Mouse (Mus musculus): ENCODE measurements around the gene Itpa. TPM values are rescaled to one million over a fixed set of nuclear protein-coding genes. Genes with fewer than 3 reads are reported as not detected.

The Itpa gene
- 22.1 TPM for polyA plus RNA-seq (2017; shearing (Covaris generic))

DNA sequence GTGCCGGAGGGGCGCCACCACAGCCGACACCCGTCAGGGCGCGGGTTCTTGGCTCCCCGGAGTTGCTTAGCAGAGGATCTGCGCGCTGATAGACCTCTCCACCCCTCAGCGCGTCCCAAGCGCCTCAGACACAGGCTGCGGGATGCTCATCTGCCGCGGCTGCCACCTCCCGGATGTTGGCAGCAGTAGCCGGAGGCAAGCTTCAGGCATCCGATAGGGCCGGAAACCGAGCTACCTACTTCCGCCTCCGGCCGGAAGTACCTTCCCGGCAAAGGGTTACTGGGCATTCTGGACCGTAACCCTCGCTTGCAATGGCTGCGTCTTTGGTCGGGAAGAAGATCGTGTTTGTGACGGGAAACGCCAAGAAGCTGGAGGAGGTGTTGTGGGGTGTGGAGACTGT is at the start of gene Itpa:
Gene Itpa (plus strand): TSS at position 52 of the 400 bp plus-strand sequence.

DNA sequence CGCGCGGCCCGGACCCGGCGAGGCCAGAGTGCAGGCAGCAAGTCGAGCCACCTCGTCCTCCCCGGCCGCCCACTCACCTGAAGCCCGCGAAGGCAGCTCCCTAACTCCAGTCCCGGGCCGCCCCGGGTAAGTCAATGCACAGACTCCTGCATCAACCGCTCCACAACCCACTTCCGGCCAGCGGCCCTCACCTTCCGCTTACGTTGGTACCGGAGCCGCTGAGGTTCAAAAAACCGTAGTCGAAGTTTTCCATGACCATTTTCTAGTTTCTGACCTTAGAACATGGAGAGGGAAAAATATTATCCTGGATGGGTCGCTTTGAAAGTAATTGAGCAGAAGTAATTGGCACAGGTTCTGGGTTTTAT is 37.6 kb upstream of the Itpa start, which contains the start of the genes Fastkd5 and Ubox5:
Gene Fastkd5 (minus strand): TSS at position 189 of the 365 bp plus-strand sequence.
Gene Ubox5 (minus strand): TSS at position 200 of the 365 bp plus-strand sequence.

DNA sequence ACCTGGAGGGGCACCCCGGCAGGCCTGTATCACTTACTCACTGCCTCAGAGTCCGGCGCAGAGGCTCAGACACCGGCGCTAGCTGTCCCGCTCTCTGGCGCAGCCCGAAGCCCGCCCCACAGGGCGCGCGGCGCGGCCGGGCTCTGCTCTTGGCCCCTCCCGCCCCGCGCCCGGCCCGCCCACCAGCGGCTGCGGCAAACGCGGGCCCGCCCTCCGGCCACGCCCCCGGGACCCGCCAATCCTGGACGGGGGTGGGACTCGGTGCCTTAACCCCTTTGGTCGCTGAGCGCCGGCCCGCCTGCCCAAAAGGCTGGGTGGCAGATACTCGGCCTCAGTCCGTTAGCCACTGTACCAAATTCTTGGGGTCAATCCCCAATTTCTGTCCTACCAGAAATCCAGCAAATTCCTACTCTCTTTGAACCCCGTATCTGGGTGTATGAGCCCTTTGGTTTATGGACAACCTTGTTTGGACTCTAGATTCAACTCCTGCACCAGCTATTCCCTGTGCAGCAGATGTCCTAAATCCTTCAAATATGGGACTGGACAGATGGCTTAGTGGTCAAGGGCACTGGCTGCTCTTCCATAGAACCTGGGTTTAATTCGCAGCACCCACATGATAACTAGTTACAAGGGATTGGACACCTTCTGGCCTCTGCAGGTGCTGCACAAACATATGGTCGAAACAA is 24.6 kb upstream of the Itpa start, which contains the start of gene Lzts3:
Gene Lzts3 (minus strand): TSS at position 120 of the 686 bp plus-strand sequence.

DNA sequence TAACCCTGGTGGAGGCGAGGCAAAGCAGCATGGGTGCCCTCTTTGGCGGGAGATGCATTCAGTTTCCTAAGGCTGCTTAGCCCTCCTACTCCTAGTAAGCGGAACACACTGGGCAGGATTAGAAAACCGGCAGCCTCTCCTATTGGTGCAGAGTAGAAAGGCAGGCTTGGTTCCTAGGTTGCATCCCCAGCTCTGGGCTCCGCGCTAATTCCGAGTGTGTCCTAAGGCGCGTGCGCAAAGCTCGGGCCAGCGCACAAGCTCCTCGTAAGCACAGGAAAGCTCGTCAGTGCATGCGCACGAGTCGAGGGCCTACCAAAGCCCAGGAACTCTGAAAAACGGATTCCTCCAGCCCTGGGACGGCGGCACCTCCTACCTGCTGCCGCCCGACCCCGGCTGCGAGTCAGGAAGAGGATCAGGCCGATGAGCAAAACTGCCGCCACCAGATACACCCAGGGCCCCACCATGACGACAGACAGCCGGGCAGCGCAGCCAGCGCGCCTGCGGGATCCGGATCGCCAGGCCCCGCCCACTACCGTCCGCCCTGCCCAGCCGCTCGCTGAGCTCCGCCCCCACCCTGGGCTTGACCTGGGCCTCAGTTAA is 3.2 kb upstream of the Itpa start, which contains the start of gene Ddrgk1:
Gene Ddrgk1 (minus strand): TSS at position 558 of the 600 bp plus-strand sequence.

DNA sequence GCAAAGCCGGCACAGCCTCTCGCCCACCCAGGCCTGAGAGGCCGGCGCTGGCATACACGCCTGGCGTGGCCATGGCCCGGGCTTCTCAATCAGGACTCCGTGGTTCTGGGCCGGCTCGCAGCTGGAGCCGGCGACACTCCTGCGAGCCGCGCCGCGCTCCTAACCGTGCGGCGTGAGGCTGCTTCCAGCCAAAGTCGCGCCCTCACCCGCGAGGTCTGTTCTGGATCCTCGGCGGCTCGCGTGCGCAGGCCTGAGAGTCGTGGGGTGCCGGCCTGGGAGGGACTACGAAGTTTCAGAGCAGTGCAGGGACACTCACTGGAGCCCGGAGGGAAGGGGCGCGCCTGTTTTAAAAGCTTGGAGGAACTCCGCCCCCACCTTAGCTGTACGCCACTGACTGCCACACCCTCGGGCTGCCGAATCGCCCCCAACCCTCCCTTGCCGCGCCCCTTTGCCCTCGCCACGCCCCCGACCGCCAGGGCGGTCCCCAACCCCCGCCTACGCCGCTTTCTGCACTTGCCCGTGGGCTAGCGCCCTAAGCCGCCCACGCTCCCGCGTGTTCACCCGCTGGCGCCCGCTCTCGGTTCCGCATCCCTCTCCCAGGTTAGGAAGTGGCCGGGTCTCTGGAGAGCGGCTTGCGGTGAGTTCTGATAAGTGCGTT is 29.9 kb downstream of the Itpa start, which contains the start of gene Slc4a11:
Gene Slc4a11 (minus strand): TSS at position 367 of the 658 bp plus-strand sequence.

Other genes starting within 250 kb of the Itpa start
- 306 TPM for gene Vps16, start 243.3 kb upstream of the Itpa start, polyA plus RNA-seq (2017; shearing (Covaris generic))
- 14.7 TPM for gene Pced1a, start 242.9 kb upstream of the Itpa start, polyA plus RNA-seq (2017; shearing (Covaris generic))
- gene Ptpra, start 217.3 kb upstream of the Itpa start, polyA plus RNA-seq (2017; shearing (Covaris generic)) = 175 TPM
- gene Mrps26, start 103.9 kb upstream of the Itpa start, polyA plus RNA-seq (2017; shearing (Covaris generic)) = 77.1 TPM
- gene Oxt, start 91.4 kb upstream of the Itpa start, polyA plus RNA-seq (2017; shearing (Covaris generic)) = not detected
- gene Avp, start 85.1 kb upstream of the Itpa start, polyA plus RNA-seq (2017; shearing (Covaris generic)) = not detected
- gene Fastkd5, start 37.6 kb upstream of the Itpa start, polyA plus RNA-seq (2017; shearing (Covaris generic)) = 11.1 TPM
- 3.5 TPM for gene Ubox5, start 37.6 kb upstream of the Itpa start, polyA plus RNA-seq (2017; shearing (Covaris generic))
- 4.3 TPM for gene Lzts3, start 24.8 kb upstream of the Itpa start, polyA plus RNA-seq (2017; shearing (Covaris generic))
- gene Ddrgk1, start 3.0 kb upstream of the Itpa start, polyA plus RNA-seq (2017; shearing (Covaris generic)) = 204 TPM
- gene Slc4a11, start 29.9 kb downstream of the Itpa start, polyA plus RNA-seq (2017; shearing (Covaris generic)) = 0.27 TPM
- 26.2 TPM for gene 4930402H24Rik, start 238.8 kb downstream of the Itpa start, polyA plus RNA-seq (2017; shearing (Covaris generic))
- gene Atrn, start 238.9 kb downstream of the Itpa start, polyA plus RNA-seq (2017; shearing (Covaris generic)) = 20.1 TPM